Mouse (Mus musculus): ENCODE data around the gene Kctd4.

Kctd4 gene

GRCm38 (mm10) chr14:75990936-75991335, 36.1 kb downstream of the Kctd4 start:
- DNase-seq (ENCODE audit: low read depth): no peak

- no peak for DNase-seq (ENCODE audit: low read depth)
These were observed 37.6 kb downstream of the Kctd4 start for GRCm38 (mm10) chr14:75992371-75992770.

GRCm38 (mm10) chr14:75998082-75998481, 43.3 kb downstream of the Kctd4 start:
- DNase-seq (ENCODE audit: low read depth): no peak

- DNase-seq (ENCODE audit: low read depth): no peak
These were observed 47.0 kb downstream of the Kctd4 start for GRCm38 (mm10) chr14:76001781-76002180.

- DNase-seq (ENCODE audit: low read depth): no peak
These were observed 50.2 kb downstream of the Kctd4 start for GRCm38 (mm10) chr14:76005011-76005410.

- no peak for DNase-seq (ENCODE audit: low read depth)
These were observed 53.4 kb downstream of the Kctd4 start for GRCm38 (mm10) chr14:76008174-76008573.

GRCm38 (mm10) chr14:76009185-76009584, 54.4 kb downstream of the Kctd4 start:
- no peak for DNase-seq (ENCODE audit: low read depth)

- DNase-seq (ENCODE audit: low read depth): peak; percentile 91
These were observed 55.6 kb downstream of the Kctd4 start, which contains the start of gene Gtf2f2 for GRCm38 (mm10) chr14:76010102-76011061. TSS of gene Gtf2f2 (minus strand) at chr14:76010865.

GRCm38 (mm10) chr14:76011062-76011457, 56.3 kb downstream of the Kctd4 start:
- DNase-seq (ENCODE audit: low read depth): no peak

- no peak for DNase-seq (ENCODE audit: low read depth)
These were observed 59.5 kb downstream of the Kctd4 start for GRCm38 (mm10) chr14:76014331-76014730.

Measured in c-Kit-positive CD71-negative TER-119-negative erythroid progenitor cells, embryonic 14.5 days (primary cell).